Mouse (Mus musculus): Measurements from ENCODE around the gene Prr19.

Prr19 gene

DNA sequence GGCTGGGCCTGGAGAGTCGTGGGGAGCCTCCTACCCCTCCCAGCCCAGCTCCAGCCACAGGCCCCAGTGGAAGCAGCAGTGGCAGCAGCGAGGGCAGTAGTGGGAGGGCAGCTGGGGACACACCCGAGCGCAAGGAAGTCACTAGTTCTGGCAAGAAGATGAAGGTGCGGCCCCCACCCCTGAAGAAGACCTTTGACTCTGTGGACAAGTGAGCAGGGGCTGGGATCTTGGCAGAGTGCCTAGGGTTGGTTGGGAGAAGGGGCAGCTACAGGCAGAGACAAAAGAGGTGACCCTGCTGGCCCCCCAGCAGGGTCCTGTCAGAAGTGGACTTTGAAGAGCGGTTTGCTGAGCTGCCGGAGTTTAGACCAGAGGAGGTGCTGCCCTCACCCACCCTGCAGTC, 9.1 kb upstream of the Prr19 start:
- no peak for DNase-seq (ENCODE audit: low spot score in 2 of 2)

- DNase-seq (ENCODE audit: low spot score in 2 of 2), result no peak
These were observed 7.9 kb upstream of the Prr19 start for GRCm38 (mm10) chr7:25293191-25293739.

DNA sequence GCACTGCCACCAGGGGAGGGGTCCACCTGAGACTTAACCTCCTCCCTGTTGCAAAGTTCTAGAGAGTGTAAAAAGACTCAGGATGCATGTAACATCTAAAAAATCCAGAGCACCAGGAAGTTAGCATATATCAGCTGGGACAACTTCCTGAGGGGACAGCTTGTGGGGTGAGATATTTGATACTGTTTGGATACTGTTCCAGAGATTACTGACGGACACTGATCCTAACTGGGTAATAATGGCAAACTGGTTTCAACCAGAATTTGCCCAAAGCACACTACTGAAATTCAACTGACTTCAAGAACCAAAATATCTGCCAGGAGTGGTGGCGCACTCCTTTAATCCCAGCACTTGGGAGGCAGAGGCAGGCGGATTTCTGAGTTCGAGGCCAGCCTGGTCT, 6.7 kb upstream of the Prr19 start:
- DNase-seq (ENCODE audit: low spot score in 2 of 2), result no peak

GRCm38 (mm10) chr7:25294960-25295722, 6.1 kb upstream of the Prr19 start:
- no peak for DNase-seq (ENCODE audit: low spot score in 2 of 2)

DNA sequence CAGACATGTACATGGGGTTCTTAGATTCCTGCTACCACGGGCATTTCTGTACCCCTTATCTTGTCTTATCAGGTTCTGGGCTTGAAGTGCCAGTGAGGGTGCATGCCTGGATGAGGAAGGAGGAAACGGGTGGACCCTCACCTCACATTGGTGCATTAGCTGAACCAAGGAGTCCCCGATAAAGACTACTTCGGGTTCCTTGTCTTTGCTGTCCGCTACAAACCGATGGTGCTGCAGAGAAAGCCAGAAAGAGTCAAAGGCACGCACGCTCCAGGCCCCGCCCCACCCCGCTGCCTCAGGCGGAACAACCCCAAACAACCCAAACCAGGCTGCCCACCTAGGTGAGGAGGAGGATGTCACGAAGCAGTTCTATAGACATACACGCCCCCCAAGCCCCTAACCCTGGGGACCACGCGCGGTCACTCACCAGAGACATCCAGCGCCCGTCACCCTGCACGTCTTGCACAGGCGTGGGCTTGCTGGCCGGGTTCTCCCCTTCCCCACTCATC, 4.2 kb upstream of the Prr19 start:
- no peak for DNase-seq (ENCODE audit: low spot score in 2 of 2)

DNA sequence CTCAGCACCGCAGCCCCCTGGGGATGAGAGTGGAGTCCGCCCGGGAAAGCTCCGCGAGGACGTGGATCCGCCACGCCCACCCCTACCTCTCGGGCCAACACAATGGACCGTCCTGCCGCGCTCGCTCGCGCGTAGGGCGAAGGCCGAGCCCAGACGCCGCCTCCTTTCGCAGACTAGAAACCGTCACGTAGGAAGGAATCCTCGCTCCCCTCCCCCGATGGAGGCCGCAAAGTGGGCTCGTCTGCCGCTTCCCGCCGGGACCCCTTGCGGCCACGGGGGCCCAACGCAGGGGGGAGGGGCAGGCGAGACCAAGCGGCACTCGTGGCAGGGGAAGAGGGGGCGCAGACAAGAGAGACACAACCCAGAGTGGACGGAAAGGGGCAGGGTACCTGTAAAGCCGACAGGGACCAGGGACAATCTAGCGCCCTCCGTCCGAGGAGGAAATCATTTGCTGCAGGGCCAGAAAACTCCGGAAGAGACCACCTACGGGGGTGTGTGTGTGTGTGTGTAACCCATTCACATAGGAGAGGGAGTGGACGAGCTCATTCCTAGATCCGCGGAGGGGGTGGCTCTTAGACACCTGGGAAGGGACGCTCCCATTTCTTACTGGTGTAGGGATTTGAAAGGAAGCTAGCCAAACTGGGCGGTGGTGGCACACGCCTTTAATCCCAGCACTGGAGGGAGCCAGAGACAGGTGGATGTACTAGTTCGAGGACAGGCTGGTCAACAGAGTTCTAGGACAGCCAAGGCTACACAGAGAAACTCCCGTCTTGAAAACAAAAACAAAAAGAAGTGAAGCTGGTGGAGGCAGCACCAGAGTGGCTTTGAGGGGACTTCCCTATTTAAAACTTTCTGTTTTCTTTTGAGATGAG, 3.5 kb upstream of the Prr19 start, which contains the start of gene Pafah1b3:
Gene Pafah1b3, minus strand, starts transcription at position 533 of the 872 bp plus-strand sequence.
- peak; percentile 81 to 87 for DNase-seq (ENCODE audit: low spot score in 2 of 2)

DNA sequence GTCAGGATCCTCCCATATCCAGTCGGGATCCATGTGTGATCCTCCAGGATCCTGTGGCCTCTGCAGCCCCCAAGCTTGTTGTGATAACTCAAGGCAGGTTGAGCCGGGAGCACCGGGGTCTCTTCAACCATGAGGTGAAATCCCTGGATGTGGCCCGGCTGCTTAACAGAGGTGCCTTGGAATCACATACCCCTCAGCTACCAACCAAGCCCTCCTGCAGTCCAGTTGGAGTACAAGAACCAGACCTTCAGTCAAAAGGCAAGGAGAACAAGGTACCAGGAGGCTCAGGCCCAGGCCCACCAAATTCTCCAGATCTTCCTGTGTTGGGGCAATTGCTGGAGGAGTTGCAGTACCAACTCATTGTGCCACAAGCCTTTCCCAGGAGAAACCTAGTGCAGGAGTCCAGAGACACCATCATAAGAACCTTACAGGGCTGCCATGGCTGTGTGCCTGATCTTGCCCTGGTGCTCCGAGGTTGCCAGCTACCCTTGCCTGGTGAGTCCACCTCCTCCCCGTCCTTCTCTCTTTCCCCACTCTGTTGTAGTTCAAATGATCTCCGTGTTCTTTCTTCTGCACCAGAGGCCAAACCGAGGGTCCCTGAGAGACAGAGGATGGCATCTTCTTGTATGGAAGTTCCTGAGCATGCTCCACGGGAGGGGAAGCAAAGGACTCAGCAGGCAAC, 1.9 kb downstream of the Prr19 start:
- DNase-seq (ENCODE audit: low spot score in 2 of 2), result no peak

GRCm38 (mm10) chr7:25303685-25304006, 2.4 kb downstream of the Prr19 start:
- no peak for DNase-seq (ENCODE audit: low spot score in 2 of 2)

DNA sequence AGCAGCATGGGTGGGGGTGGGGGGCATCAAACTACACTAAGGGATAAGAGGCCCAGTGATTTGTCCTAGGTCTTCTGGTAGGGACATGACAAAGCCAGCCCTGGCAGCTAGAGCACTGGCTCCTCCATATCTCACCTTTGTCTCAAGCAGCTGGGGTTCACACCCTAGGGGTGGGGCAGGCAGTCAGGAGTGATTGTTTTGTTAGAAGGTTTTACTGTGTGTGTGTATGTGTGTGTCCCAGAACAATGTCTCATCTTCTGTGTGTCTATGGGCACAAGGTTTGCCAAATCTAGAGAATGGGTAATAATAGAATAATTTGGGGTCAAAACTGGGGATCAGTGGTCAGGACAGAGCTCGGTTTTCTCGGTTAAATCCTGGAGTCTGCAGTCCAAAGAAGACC, 4.3 kb downstream of the Prr19 start:
- DNase-seq (ENCODE audit: low spot score in 2 of 2), result no peak

DNA sequence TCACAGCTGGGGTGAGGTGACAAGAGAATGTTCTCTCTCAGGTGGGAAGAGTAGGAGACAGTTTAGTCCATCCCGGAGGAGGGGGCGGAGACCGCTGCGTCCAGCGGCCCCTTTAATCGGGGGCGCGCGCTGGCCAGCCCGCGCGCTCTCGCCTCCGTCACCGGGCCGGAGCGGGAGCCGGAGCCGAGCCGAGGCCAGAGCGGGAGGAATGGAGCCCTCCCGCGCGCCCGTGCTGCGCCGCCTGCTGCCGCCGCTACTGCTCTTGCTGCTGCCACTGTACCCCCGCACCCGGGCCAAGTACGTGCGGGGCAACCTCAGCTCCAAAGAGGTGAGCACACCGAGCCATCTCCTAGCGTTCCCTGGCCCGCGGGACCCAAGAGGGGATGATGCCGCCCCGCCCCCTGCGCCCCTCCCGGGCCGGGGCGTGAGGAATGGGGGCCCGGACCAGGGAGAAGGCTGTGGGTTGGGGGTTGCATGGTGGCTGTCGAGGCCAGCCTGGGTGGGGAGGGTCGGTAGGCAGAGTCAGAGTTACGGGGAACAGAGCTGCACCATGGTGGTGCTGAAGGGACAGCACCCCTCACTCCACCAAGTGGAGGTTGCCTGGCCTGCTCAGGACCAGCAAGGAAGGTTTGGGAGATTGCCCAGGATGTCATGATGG, 4.9 kb downstream of the Prr19 start, which contains the start of gene Tmem145:
Gene Tmem145, plus strand, starts transcription at position 151 of the 658 bp plus-strand sequence.
- DNase-seq (ENCODE audit: low spot score in 2 of 2), result peak in 1 of 2 experiments; percentile 38

GRCm38 (mm10) chr7:25306614-25306996, 5.4 kb downstream of the Prr19 start:
- no peak for DNase-seq (ENCODE audit: low spot score in 2 of 2)

- no peak for DNase-seq (ENCODE audit: low spot score in 2 of 2)
These were observed 7.6 kb downstream of the Prr19 start for GRCm38 (mm10) chr7:25308702-25309318.

GRCm38 (mm10) chr7:25309425-25309824, 8.2 kb downstream of the Prr19 start:
- DNase-seq (ENCODE audit: low spot score in 2 of 2), result no peak

DNA sequence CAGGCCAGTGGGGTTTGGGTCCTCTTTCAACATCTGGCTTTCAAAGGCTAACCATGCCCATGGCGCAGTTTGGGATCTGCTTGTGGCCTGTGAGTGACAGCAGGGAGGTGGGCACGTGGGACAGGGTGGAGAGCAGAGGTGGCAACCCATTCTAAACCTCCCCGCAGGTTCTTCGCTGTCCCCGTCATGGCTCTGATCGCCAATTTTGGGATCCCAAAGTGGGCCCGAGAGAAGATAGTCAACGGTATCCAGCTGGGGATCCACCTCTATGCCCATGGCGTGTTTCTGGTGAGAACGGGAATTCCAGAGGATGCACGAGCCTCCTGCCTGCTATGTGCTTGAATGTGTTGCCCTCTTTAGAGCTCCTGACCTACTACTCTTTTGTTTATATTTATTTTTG, 10.0 kb downstream of the Prr19 start:
- no peak for DNase-seq (ENCODE audit: low spot score in 2 of 2)

DNA sequence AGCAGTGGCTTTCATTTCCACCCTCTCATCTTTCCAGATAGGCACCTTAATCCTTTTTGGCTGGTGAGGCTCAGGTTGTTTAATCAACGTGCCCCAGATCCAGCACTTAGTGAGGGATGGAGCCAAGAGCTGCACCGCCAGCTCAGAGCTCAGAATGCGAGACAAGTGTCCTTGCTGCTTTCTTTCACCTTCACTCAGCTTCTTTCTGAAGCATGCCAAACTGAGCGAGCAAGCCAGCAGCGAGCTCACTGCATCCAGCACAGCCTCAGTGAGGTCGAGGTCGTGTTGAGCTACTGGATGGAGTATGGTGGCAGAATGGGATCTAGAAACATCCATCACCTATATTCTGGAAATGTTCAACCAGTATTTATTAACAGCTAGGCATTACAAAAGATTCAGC, 12.1 kb downstream of the Prr19 start:
- DNase-seq (ENCODE audit: low spot score in 2 of 2), result no peak

GRCm38 (mm10) chr7:25314606-25315305, 13.5 kb downstream of the Prr19 start:
- no peak for DNase-seq (ENCODE audit: low spot score in 2 of 2)

- peak in 1 of 2 experiments; percentile 20 for DNase-seq (ENCODE audit: low spot score in 2 of 2)
These were observed 14.3 kb downstream of the Prr19 start for GRCm38 (mm10) chr7:25315306-25316041.

DNA sequence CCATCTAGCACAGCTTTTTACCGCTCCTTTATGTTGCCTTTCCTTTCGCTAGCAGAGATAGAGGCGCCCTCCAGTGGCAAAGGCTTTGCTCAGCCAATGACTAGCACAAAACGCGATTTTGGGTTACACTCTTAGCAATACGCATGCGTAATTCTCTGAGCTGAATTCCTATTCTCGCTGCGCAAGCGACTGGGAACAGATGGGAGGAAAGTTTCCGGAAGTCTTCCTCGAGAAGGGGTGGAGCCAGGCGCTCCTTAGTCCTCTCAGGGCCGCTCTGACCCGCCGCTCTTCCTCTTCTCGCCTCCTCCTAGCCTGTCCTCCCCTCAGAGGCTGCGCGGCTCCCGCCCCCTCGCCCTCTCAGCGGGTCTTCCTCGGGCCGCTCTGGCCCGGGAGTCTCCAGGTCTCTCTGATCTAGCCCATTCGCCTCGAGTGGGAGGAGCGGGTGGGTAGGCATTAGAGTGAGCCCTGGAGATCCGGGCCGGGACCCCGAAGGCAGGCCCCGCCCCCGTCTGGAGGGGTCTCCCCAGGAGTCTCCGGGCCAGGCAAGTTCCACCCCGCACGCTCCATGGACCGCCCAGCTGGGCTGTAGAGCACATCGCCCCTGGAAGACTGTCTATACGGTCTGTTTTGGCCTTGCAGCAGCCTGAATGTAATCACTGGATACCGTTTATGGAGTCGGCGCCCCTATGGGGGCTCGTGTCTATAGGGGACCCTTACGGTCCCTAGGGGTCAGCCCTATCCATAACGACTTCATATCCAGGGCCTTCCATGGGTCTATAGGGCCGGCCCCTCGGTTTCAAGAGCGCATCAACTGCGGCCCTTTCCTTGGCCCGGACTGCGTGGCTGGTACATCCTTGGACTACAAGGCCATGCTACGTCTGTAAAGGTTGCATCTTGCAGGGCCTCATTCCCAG, 15.6 kb downstream of the Prr19 start, which contains the start of gene Megf8:
Gene Megf8, plus strand, starts transcription at position 633 of the 914 bp plus-strand sequence.
- DNase-seq (ENCODE audit: low spot score in 2 of 2), result peak; percentile 93 to 99

Data from frontal cortex, postnatal 36 days (tissue).